Mouse (Mus musculus): ENCODE measurements around the gene Itgb8.

Itgb8 gene

GRCm38 (mm10) chr12:119113522-119114135 is 125.0 kb downstream of the Itgb8 start:
- DNase-seq = no peak

GRCm38 (mm10) chr12:119110091-119110490 is 128.5 kb downstream of the Itgb8 start:
- DNase-seq = no peak
